Mouse (Mus musculus) E14TG2a.4 (cell line): ENCODE measurements around the gene Abca3.
"Not testable (repeated sequence)": the region's sequence is repeated elsewhere in the genome, so short reads cannot be mapped to it uniquely, and the experiment has no call there.

Experiments used
- H3K27me3 ChIP-seq: 2 replicates; pipeline ENCODE4 v1.6.1; 2014; ENCODE audit warnings: low read length, control low read depth; ENCODE audit not compliant: insufficient read depth
- H3K36me3 ChIP-seq: 2 replicates; pipeline ENCODE4 v1.6.1; 2014; ENCODE audit warnings: low read length, control low read depth; ENCODE audit not compliant: insufficient read depth
- H3K4me1 ChIP-seq: replicated peaks from 2 replicates; pipeline ENCODE4 v1.6.1; 2014; ENCODE audit warnings: low read depth, low read length, control low read depth
- H3K4me3 ChIP-seq: replicated peaks from 2 replicates; pipeline ENCODE4 v1.5.1; 2014; ENCODE audit warnings: mild to moderate bottlenecking, low read length
- H3K9me3 ChIP-seq: 2 replicates; pipeline ENCODE4 v1.6.1; 2014; ENCODE audit warnings: low read length, control low read depth
- POU5F1 ChIP-seq: IDR thresholded peaks from 2 replicates; pipeline ENCODE4 v1.6.1; 2014; ENCODE audit warnings: low read length, borderline replicate concordance

The Abca3 gene

GRCm38 (mm10) chr17:24454756-24455522 lies 103.2 kb downstream of the Abca3 start:
- peaks cover 18% of the 10 kb centered on the region for H3K4me1 ChIP-seq
- no peaks in the 10 kb centered on the region for H3K9me3 ChIP-seq
- H3K36me3 ChIP-seq = peaks cover 27% of the 10 kb centered on the region
- H3K27me3 ChIP-seq = no peaks in the 10 kb centered on the region
- TF ChIP-seq POU5F1 = no peak
- peak overlapping the region; percentile 97 for H3K4me3 ChIP-seq

DNA sequence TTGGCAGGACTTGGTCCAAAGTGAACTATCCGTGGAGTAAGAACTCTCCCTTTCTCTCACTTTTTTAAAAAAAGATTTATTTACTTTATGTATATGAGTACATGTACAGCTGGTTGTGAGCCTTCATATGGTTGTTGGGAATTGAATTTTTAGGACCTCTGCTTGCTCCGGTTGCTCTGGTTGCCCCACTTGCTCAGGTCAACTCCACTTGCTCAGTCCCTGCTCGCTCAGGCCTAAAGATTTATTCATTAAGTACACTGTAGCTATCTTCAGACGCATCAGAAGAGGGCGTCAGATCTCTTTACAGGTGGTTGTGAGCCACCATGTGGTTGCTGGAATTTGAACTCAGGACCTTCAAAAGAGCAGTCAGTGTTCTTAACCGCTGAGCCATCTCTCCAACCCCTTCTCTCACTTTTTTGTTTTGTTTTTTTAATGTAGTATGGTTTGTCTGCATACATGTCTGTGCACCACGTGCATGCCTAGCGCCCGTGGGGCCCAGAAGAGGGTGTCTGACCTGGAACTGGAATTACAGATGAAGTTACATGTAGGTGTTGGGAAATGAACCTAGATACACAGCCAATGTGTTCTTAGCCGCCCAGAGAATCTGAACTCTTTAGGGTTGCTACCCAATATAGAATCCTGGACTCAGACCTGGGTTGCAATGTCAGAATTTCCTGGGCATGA lies 103.9 kb downstream of the Abca3 start:
- peaks cover 18% of the 10 kb centered on the region for H3K4me1 ChIP-seq
- not testable (repeated sequence) for H3K27me3 ChIP-seq, H3K9me3 ChIP-seq
- H3K4me3 ChIP-seq = peak overlapping the region; percentile 35; the same call in 1 of the 2 replicates
- peaks cover 20% of the 10 kb centered on the region for H3K36me3 ChIP-seq
